Mouse (Mus musculus) limb, embryonic 10.5 days (tissue): ENCODE measurements around the gene Lamc2. TPM values are rescaled to one million over a fixed set of nuclear protein-coding genes. Genes with fewer than 3 reads are reported as not detected.
"Not testable (repeated sequence)": the region's sequence is repeated elsewhere in the genome, so short reads cannot be mapped to it uniquely, and the experiment has no call there.

Experiments
- DNase-seq: peaks from one replicate; pipeline ENCODE4 v3.0.0-alpha.2; 2017; ENCODE audit warnings: low spot score
- H3K27ac ChIP-seq: fragments of 300-500 bp; sonication (generic); 2 replicates; pipeline ENCODE4 v1.5.1; 2016; ENCODE audit warnings: mild to moderate bottlenecking
- H3K27me3 ChIP-seq: fragments of 300-500 bp; sonication (generic); 2 replicates; pipeline ENCODE4 v1.6.1; 2016; ENCODE audit warnings: low read depth, mild to moderate bottlenecking; ENCODE audit not compliant: poor library complexity, severe bottlenecking
- H3K36me3 ChIP-seq: fragments of 300-500 bp; sonication (generic); 2 replicates; pipeline ENCODE4 v1.6.1; 2016; ENCODE audit warnings: mild to moderate bottlenecking, moderate library complexity
- H3K4me1 ChIP-seq: fragments of 300-500 bp; sonication (generic); 2 replicates; pipeline ENCODE4 v1.6.1; 2016
- H3K4me3 ChIP-seq: fragments of 300-500 bp; sonication (generic); 2 replicates; pipeline ENCODE4 v1.5.1; 2016; ENCODE audit warnings: mild to moderate bottlenecking, moderate library complexity
- H3K9me3 ChIP-seq: fragments of 300-500 bp; sonication (generic); replicated peaks from 2 replicates; pipeline ENCODE4 v1.6.1; 2016; ENCODE audit warnings: mild to moderate bottlenecking
- WGBS: fragments of 180-500 bp; shearing (Covaris S2); methylation state at CpG from one replicate; pipeline ENCODE4 v1.1.7; 2016; 5-methylcytosine and 5-hydroxymethylcytosine counted together
- polyA plus RNA-seq: library from polyadenylated mRNA; unstranded; fragments of >200 nt; fragmentation: Nextera tagmentation; extraction: Ambion mirVana; gene quantifications from 2 replicates; pipeline ENCODE4 v1.2.1, GENCODE M21; 2016

Lamc2 gene
- polyA plus RNA-seq, 1 experiment from 2014 or later = 3.3 TPM

DNA sequence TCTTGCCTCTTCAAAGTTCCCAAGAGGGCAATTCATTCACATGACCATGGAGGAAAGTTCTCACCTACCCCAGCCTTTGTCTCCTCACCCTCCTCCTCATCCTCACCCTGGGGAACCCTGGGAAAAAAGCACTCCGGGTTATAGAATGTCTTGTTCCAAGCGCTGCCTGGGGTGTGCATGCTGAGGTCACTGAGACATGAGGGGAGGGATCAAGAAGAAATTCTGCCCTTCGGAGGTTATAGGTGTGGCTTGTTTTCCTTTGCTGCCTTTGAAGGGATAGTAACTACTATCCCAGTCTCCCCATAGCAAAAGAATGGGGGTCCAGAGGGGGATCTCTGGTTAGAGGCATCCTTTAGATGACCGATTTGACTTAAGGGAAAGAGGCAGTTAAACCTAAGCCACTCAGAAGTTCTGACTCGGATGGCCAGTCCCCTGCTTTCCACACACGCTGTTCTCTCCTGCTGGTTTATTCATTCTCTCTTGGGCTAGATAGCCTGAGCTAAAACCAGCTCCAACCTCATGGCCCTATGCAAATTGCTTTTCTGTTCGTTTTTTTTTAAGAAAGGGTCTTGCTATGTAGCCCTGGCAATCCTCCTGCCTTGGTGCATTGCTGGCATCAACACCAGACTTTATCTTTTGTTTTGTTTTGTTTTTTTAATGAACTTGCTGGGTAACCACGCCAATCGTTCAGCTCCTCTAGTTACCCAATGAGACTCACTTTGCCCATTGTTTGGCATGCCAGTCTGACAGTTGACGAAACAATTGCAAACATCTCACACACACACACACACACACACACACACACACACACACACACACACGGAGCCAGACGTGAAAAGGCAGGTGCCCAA is 91.8 kb downstream of the Lamc2 start:
- Histone ChIP-seq H3K9me3 (no peaks in the 10 kb centered on the region), H3K4me1 (peaks cover 74% of the 10 kb centered on the region), H3K36me3 (no peaks in the 10 kb centered on the region), H3K27me3 (peaks cover 24% of the 10 kb centered on the region), H3K27ac (no peak overlapping the region), H3K4me3 (no peak overlapping the region)
- DNase-seq = no peak
- 51% methylated on average over 12 of the region's 12 CpGs for WGBS

GRCm38 (mm10) chr1:153093581-153093980 is 92.7 kb downstream of the Lamc2 start:
- peaks cover 68% of the 10 kb centered on the region for H3K4me1 ChIP-seq
- no peak for DNase-seq
- WGBS = 73% methylated on average over 4 of the region's 4 CpGs
- H3K9me3 ChIP-seq = no peaks in the 10 kb centered on the region
- H3K27ac ChIP-seq = no peak overlapping the region
- H3K27me3 ChIP-seq = peaks cover 24% of the 10 kb centered on the region
- no peaks in the 10 kb centered on the region for H3K36me3 ChIP-seq
- H3K4me3 ChIP-seq = no peak overlapping the region

GRCm38 (mm10) chr1:153093172-153093571 is 93.1 kb downstream of the Lamc2 start:
- Histone ChIP-seq H3K27ac (no peak overlapping the region), H3K27me3 (peaks cover 24% of the 10 kb centered on the region), H3K4me1 (peaks cover 64% of the 10 kb centered on the region), H3K9me3 (no peaks in the 10 kb centered on the region), H3K36me3 (no peaks in the 10 kb centered on the region), H3K4me3 (no peak overlapping the region)
- 66% methylated on average over 5 of the region's 5 CpGs for WGBS
- no peak for DNase-seq

- no peak overlapping the region for H3K27ac ChIP-seq
- peaks cover 63% of the 10 kb centered on the region for H3K4me1 ChIP-seq
- H3K4me3 ChIP-seq = no peak overlapping the region
- DNase-seq = peak; percentile 79
- H3K36me3 ChIP-seq = no peaks in the 10 kb centered on the region
- peaks cover 24% of the 10 kb centered on the region for H3K27me3 ChIP-seq
- no peaks in the 10 kb centered on the region for H3K9me3 ChIP-seq
- WGBS = 50% methylated on average over 5 of the region's 5 CpGs
Measured at GRCm38 (mm10) chr1:153092237-153092975, 93.8 kb downstream of the Lamc2 start.

DNA sequence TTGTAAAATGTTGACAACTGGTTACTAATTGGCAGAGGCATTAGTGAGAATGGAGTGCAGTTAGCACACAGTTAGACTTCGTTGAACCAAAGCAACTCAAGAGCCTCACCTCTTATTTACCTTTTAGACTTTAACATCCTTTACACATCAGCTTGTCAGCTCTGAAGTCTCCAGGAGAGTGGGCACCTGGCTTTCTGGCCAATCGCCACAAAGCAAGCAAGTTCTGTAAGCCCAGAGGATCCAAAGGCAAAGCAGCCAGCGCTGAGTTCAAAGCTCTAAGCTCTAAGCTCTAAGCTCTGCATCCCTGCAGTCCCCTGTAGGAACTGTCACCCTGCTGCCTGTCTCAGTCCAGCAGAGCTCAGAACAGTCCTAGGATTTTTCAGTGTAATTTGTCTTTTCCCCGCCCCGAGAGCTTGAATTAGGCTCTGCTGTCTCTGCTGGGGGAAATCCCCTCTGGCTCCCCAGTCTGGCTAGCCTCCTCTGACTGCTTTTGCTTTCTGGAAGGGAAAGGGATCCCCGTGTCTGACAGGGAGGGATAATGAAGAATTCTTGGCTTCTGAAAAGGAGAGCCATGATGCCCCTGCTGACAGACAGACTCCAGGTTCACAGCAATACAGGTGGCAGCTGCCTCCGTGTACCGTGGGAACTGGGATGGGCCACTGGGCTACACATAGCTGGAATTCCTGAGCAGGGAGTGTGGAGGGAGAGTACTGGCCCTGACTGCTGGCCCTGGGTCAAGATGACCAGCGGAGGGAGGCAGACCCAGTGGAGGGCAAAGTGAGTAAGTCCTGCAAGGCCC is 94.6 kb downstream of the Lamc2 start:
- DNase-seq = no peak
- Histone ChIP-seq H3K27me3 (peaks cover 24% of the 10 kb centered on the region), H3K4me3 (no peak overlapping the region), H3K27ac (peak overlapping the region; percentile 61), H3K4me1 (peaks cover 56% of the 10 kb centered on the region), H3K36me3 (no peaks in the 10 kb centered on the region), H3K9me3 (no peaks in the 10 kb centered on the region)
- 28% methylated on average over 9 of the region's 9 CpGs for WGBS

- WGBS = 44% methylated on average over 4 of the region's 4 CpGs
- no peaks in the 10 kb centered on the region for H3K9me3 ChIP-seq
- H3K27me3 ChIP-seq = peaks cover 31% of the 10 kb centered on the region
- H3K4me1 ChIP-seq = peaks cover 47% of the 10 kb centered on the region
- no peak overlapping the region for H3K4me3 ChIP-seq
- peak; percentile 68 for DNase-seq
- no peak overlapping the region for H3K27ac ChIP-seq
- no peaks in the 10 kb centered on the region for H3K36me3 ChIP-seq
Measured at GRCm38 (mm10) chr1:153090807-153091206, 95.4 kb downstream of the Lamc2 start.

- 85% methylated on average over 2 of the region's 2 CpGs for WGBS
- Histone ChIP-seq H3K27ac (no peak overlapping the region), H3K27me3 (peaks cover 31% of the 10 kb centered on the region), H3K36me3 (no peaks in the 10 kb centered on the region), H3K9me3 (no peaks in the 10 kb centered on the region), H3K4me1 (peaks cover 42% of the 10 kb centered on the region), H3K4me3 (no peak overlapping the region)
- no peak for DNase-seq
Measured at GRCm38 (mm10) chr1:153090081-153090480, 96.2 kb downstream of the Lamc2 start.

GRCm38 (mm10) chr1:153087771-153088170 is 98.5 kb downstream of the Lamc2 start:
- Histone ChIP-seq H3K4me1 (peaks cover 28% of the 10 kb centered on the region), H3K36me3 (no peaks in the 10 kb centered on the region), H3K9me3 (no peaks in the 10 kb centered on the region), H3K27ac (no peak overlapping the region), H3K4me3 (no peak overlapping the region), H3K27me3 (peaks cover 19% of the 10 kb centered on the region)
- 90% methylated on average over 5 of the region's 5 CpGs for WGBS
- no peak for DNase-seq

GRCm38 (mm10) chr1:153085198-153085597 is 101.0 kb downstream of the Lamc2 start:
- peaks cover 3% of the 10 kb centered on the region; the same call in 1 of the 2 replicates for H3K4me1 ChIP-seq
- peaks cover 14% of the 10 kb centered on the region for H3K27me3 ChIP-seq
- H3K27ac ChIP-seq = no peak overlapping the region
- DNase-seq = no peak
- no peaks in the 10 kb centered on the region for H3K36me3 ChIP-seq
- 86% methylated on average over 5 of the region's 5 CpGs for WGBS
- no peak overlapping the region for H3K4me3 ChIP-seq
- H3K9me3 ChIP-seq = no peaks in the 10 kb centered on the region

- Histone ChIP-seq H3K36me3 (no peaks in the 10 kb centered on the region), H3K27me3 (peaks cover 7% of the 10 kb centered on the region), H3K4me3 (no peak overlapping the region), H3K27ac (no peak overlapping the region), H3K4me1 (no peaks in the 10 kb centered on the region), H3K9me3 (no peaks in the 10 kb centered on the region)
- 68% methylated on average over 6 of the region's 6 CpGs for WGBS
- DNase-seq = no peak
Measured at GRCm38 (mm10) chr1:153084191-153084590, 102.1 kb downstream of the Lamc2 start.

DNA sequence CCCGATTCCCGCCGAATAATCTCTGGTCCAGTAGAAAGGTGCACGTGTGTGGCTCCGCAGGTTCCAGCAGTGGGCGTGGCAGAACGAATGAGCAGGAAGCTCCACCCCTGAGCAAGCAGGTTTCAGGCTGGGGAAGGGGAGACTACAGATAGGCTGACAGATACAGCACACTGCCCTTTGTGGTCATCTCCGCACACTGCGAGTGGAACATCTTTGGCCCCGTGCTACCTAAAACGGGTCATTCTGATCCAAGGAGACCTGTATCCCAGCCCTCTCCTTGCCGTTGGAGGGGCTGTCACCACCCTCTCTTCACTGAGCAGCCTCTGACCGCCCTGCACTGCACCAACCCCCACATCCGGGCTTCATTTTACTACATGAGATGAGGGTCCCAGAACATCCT is 103.0 kb downstream of the Lamc2 start:
- H3K4me1 ChIP-seq, DNase-seq, H3K36me3 ChIP-seq, H3K27me3 ChIP-seq, H3K4me3 ChIP-seq, H3K27ac ChIP-seq, H3K9me3 ChIP-seq: not testable (repeated sequence)
- WGBS = 88% methylated on average over 7 of the region's 14 CpGs

DNA sequence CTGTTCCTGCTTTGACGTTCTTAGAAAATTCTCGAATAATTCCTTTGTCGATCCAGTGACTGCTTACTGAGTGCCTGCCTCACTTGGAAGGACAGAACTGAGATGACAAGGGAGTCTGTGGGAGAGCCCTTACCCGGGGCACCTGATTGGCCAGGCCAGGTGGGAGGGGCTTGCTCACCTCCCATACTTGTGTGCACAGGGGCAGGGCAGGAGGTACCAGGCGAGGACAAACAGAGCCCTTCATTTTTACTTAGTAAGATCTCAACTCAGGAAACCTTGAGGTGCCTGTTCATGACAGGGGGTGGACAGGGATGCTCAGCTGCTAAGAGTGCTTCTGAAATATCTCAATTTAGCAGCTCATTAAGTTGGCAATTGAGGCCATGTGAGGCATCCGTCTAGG is 110.3 kb downstream of the Lamc2 start:
- Histone ChIP-seq H3K27ac (no peak overlapping the region), H3K4me3 (no peak overlapping the region), H3K9me3 (no peaks in the 10 kb centered on the region), H3K4me1 (peaks cover 30% of the 10 kb centered on the region), H3K36me3 (no peaks in the 10 kb centered on the region), H3K27me3 (peaks cover 64% of the 10 kb centered on the region)
- no peak for DNase-seq
- 63% methylated on average over 6 of the region's 6 CpGs for WGBS
